Mouse (Mus musculus) B cell, adult 2 months (primary cell): Measurements from ENCODE around the gene Foxb1.

ENCODE experiments used
- DNase-seq, 2 experiments: peaks; one replicate each; pipeline ENCODE4 v3.0.0; 2022

The Foxb1 gene

GRCm38 (mm10) chr9:69756456-69756855, 4.3 kb downstream of the Foxb1 start:
- no peak for DNase-seq

GRCm38 (mm10) chr9:69756041-69756440, 4.7 kb downstream of the Foxb1 start:
- no peak for DNase-seq

- no peak for DNase-seq
These were observed 5.6 kb downstream of the Foxb1 start for GRCm38 (mm10) chr9:69755157-69755556.

GRCm38 (mm10) chr9:69754712-69755111, 6.0 kb downstream of the Foxb1 start:
- DNase-seq, result no peak

GRCm38 (mm10) chr9:69754291-69754690, 6.4 kb downstream of the Foxb1 start:
- no peak for DNase-seq

- no peak for DNase-seq
These were observed 12.8 kb downstream of the Foxb1 start for GRCm38 (mm10) chr9:69747971-69748370.

- DNase-seq, result no peak
These were observed 32.0 kb downstream of the Foxb1 start for GRCm38 (mm10) chr9:69728736-69729135.

- DNase-seq, result no peak
These were observed 42.3 kb downstream of the Foxb1 start for GRCm38 (mm10) chr9:69718431-69718830.

GRCm38 (mm10) chr9:69716364-69716763, 44.4 kb downstream of the Foxb1 start:
- DNase-seq, result no peak

GRCm38 (mm10) chr9:69715445-69715844, 45.3 kb downstream of the Foxb1 start:
- no peak for DNase-seq

- DNase-seq, result no peak
These were observed 46.4 kb downstream of the Foxb1 start for GRCm38 (mm10) chr9:69714346-69714745.

GRCm38 (mm10) chr9:69713577-69714327, 47.0 kb downstream of the Foxb1 start:
- no peak for DNase-seq

GRCm38 (mm10) chr9:69712714-69713525, 47.8 kb downstream of the Foxb1 start:
- no peak for DNase-seq
